Mouse (Mus musculus) v-Abl transformed pro-B cells (cell line): ENCODE measurements around the gene Fam193a.

ENCODE experiments used
- in situ Hi-C, 2 experiments: fragments of 400-800 bp; cut with MboI; formaldehyde crosslinking; loops; one replicate each; pipeline ENCODE4 v1.15.1; 2025; ENCODE audit not compliant: unreplicated experiment in 2 of 2

Fam193a gene

GRCm38 (mm10) chr5:34514218-34514566, 144.5 kb downstream of the Fam193a start:
- in situ Hi-C loops, result loop anchor here (5.0 to 25.0 kb wide), 3 partner anchors 33 to 523 kb away; partner anchors contain the start of gene Hgfac (in 2 of the 2)

DNA sequence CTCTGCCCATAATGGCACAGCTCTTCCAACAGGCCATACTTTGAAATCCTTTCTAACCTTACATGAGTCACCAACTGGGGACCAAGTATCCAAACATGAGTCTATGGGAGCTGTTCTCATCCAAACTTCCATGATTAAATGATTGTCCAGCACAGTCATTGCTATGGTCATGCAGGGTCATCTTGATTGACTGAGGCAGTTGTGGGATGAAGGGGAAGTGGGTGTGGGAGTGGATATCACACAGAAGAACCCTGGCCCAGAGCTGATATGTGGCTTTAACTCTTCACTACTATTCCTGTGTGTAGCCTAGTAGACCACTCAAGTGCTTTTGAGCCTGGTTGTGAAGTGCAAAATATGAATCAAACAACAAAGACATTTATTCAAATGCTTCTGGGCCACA, 145.4 kb downstream of the Fam193a start:
- in situ Hi-C loops, result loop anchor here (5.0 to 25.0 kb wide), 2 partner anchors 132 to 522 kb away; partner anchors contain the start of gene Hgfac (in 2 of the 2)

- in situ Hi-C loops, result loop anchor here (5.0 to 25.0 kb wide), 2 partner anchors 129 to 519 kb away; partner anchors contain the start of gene Hgfac (in 2 of the 2)
Measured at GRCm38 (mm10) chr5:34517913-34518312, 148.2 kb downstream of the Fam193a start.

DNA sequence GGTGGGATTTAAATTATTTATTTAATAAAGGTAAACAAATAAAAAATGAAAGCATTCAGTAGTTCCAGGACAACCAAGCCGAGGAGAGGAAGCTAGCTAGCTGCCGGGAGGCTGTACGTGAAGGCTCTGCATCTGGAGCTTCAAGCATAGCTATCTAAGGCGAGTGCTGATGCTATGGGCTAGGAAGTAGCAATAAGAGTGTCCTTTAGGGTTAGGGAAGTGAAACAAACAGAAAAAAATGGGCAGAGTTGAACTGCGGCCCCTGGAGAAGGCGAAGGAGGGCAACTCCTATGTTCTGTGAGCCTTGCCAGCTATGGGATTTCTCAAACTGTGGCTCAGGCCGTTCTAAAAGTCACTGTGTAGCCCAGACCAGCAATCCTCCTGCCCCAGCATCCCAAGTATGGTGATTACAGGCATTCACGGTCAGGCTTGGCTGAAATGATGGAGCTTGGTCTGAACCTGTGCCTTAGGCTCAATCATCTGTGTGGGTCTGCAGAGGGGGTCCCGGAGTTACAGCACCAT, 149.7 kb downstream of the Fam193a start:
- in situ Hi-C loops, result loop anchor here (5.0 to 25.0 kb wide), 2 partner anchors 128 to 518 kb away; partner anchors contain the start of gene Hgfac (in 2 of the 2)

GRCm38 (mm10) chr5:34520458-34521209, 150.9 kb downstream of the Fam193a start:
- in situ Hi-C loops, result loop anchor here (25.0 kb wide), 1 partner anchor 517 kb away; the partner anchor contains the start of gene Hgfac (in 2 of the 2)

GRCm38 (mm10) chr5:34521337-34521736, 151.6 kb downstream of the Fam193a start:
- in situ Hi-C loops, result loop anchor here (25.0 kb wide), 1 partner anchor 516 kb away; the partner anchor contains the start of gene Hgfac (in 2 of the 2)

DNA sequence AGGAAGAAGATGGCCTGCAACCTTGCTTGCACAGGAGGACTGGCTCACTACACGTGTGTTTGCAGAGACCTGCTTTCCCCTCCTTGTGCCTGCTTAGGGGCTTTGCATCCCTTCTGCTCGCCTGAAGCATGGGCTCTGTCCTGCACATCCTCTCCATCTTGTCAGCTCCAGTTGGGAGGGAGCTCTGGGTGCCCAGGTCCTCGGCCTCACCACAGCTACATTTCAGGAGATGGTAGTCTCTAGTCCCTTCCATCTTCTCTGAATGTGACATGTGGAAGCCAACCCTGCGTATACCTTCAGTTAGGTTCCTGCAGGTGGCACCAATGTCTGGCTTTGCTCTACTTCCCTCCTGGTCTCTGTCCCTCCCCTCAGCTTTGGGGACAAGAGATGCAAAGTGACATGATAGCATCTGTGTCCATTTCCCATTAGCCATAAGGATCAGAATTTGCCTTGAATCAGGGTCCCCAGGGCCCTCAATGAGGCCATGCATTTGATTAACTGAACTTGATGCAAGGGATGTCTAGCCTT, 154.3 kb downstream of the Fam193a start:
- in situ Hi-C loops, result loop anchor here (25.0 kb wide), 1 partner anchor 513 kb away; the partner anchor contains the start of gene Hgfac (in 2 of the 2)

DNA sequence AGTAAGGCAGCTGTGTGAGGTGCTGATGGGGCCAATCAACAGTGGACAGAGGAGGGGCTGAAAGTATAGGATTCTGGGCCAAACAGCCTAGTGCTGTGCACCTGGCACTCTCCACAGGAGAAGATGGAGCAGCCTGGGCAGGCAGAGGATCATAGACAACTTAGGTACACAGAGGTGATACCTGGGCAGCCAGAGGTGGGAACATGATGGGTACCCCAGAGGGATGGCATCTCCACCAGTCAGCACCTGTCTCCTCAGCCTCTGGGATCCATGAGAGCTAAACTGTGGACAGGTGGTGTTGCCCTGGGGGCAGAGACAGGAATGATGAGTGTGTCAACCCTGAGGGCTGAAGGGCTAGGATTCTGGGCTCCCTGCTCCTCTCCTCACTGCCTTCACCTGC, 154.8 kb downstream of the Fam193a start:
- in situ Hi-C loops, result loop anchor here (25.0 kb wide), 1 partner anchor 513 kb away; the partner anchor contains the start of gene Hgfac (in 2 of the 2)

DNA sequence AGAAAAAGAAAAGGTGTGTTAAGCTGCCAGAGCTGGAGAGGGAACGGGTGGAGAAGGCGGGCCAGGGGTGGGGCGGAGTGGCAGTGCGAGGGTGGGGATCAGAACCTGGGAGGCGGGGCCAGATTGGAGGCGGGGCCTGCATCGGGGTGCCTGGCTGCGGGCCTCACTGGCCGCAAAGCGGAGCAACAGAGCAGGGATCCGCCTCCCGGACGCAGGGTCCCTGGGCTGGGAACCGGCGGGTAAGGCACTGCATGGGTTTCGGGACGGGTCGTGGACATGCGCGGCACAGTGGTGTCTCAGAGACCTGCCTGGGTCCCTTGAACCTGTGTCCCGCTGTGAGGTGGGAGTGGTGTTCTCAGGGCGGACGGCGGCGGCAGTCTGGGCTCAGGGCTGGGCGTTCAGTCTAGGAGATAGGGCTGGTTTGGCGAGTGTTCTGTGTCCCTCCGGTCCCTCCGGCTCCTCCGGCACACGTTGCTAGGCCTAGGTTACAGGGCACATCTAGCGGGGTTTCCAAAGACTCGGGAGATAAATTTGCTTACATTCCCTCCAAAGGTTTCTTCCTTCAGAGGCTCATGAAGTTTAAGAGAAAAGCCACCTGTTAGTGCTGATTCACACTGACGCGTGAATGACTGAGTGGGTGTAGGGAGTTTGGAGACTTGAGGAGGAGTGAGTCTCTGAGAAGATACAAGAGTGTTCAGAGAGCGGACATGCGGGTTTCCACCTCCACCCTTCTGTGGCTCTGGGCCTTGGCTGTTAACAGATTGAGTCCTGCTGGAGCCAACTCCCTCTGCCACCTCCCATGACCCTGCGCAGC, 156.1 kb downstream of the Fam193a start, which contains the start of gene Sh3bp2:
Sh3bp2 (plus strand) TSS at position 176 of the 814 bp plus-strand sequence.
- in situ Hi-C loops, result loop anchor here in 1 of 2 experiments (25.0 kb wide), 1 partner anchor 786 kb away; no protein-coding TSS in a partner anchor

DNA sequence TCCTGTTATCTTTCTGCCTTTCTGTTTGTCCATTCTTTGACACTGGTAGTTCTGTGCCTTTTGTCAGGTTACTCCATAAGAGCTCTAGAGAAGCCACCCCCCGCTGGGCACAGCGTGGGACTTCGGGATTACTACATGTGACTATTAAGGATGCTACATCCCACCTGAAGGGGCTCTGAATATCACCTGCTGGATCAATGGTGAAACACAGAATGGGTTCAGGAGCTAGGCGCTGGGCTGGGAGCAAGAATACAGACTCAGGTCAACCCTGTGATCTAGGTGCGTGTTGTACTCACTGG, 156.7 kb downstream of the Fam193a start:
- in situ Hi-C loops, result loop anchor here in 1 of 2 experiments (25.0 kb wide), 1 partner anchor 786 kb away; no protein-coding TSS in a partner anchor

DNA sequence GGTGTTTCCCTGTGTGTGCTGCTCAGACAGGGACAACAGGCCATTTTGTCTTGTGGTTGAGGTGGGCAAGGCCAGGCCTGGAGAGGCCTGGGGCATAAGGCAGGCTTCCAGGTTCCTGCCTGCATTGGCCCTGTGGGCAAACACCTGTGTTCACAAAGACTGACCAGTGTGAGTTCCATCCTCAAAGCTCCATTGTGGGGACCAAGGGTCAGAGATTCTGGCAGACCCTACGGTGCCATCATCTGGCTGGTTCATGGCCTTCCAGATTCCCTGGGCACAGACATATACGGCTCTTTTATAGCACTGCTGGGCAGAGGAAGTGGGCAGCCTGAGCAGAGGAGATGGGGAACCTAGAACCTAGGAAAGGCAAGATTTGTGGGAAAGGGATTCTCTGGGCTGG, 157.6 kb downstream of the Fam193a start:
- in situ Hi-C loops, result loop anchor here in 1 of 2 experiments (25.0 kb wide), 1 partner anchor 785 kb away; no protein-coding TSS in a partner anchor

DNA sequence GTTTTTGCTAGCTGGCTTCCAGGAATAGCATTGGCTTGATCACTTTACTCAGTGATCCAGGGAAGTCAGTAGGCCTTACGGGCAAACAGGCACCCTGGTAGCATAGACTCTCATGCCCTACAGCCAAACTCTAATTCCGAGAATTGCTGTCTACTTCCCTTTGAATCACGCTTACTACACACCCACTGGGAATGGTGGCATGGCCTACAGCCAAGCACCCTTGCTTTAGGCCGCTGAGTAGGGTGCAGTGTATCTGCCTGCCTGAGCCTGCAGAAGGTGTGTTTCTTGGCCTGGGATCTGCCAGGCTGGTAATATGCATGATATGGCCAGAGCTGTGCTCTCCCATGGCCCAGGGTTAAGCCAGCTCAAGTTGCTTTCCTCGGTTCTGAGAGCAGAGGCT, 159.0 kb downstream of the Fam193a start:
- in situ Hi-C loops, result loop anchor here in 1 of 2 experiments (25.0 kb wide), 1 partner anchor 784 kb away; no protein-coding TSS in a partner anchor

- in situ Hi-C loops, result loop anchor here in 1 of 2 experiments (25.0 kb wide), 1 partner anchor 782 kb away; no protein-coding TSS in a partner anchor
Measured at GRCm38 (mm10) chr5:34530116-34530515, 160.4 kb downstream of the Fam193a start.

- in situ Hi-C loops, result loop anchor here in 1 of 2 experiments (25.0 kb wide), 1 partner anchor 782 kb away; no protein-coding TSS in a partner anchor
Measured at GRCm38 (mm10) chr5:34530687-34531086, 161.0 kb downstream of the Fam193a start.

GRCm38 (mm10) chr5:34533066-34533465, 163.3 kb downstream of the Fam193a start:
- in situ Hi-C loops, result loop anchor here in 1 of 2 experiments (25.0 kb wide), 1 partner anchor 779 kb away; no protein-coding TSS in a partner anchor

- in situ Hi-C loops, result loop anchor here in 1 of 2 experiments (25.0 kb wide), 1 partner anchor 778 kb away; no protein-coding TSS in a partner anchor
Measured at GRCm38 (mm10) chr5:34533820-34534219, 164.1 kb downstream of the Fam193a start.

DNA sequence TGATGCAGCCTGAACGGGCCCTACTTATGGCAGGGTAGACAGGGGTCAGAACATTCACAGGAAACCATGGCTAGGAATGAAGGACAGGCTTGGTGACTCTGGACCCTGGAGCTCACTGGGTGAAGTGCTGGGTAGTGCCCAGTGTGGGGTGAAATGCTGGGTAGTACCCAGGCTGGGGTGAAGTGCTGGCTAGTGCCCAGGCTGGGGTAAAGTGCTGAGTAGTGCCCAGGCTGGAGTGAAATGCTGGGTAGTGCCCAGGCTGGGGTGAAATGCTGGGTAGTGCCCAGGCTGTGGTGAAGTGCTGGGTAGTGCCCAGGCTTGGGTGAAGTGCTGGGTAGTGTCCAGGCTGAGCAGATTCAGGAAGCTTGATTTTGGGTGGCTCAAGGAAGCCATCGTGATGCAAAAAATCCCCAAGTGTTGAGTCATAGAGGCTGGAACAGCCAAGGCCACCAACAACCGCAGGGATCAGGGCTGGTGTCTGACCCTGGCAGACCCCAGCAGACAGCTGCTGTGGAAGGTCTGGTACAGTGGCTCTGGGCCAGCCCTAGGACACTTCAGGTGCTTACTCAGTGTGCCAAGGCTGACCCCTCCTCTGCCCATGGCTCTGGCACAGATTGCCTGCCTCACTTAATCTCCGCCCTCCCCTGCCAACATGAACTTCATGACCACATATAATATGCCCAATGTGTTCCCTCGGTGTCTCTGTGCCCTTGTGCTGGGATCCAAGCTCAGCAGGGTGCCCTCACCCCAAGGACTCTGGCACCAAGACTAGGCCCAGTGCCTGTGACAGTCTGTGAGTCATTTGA, 165.2 kb downstream of the Fam193a start:
- in situ Hi-C loops, result loop anchor here in 1 of 2 experiments (25.0 kb wide), 1 partner anchor 777 kb away; no protein-coding TSS in a partner anchor

- in situ Hi-C loops, result loop anchor here in 1 of 2 experiments (25.0 kb wide), 1 partner anchor 776 kb away; no protein-coding TSS in a partner anchor
Measured at GRCm38 (mm10) chr5:34535831-34536230, 166.1 kb downstream of the Fam193a start.
